Mouse (Mus musculus) intestine, postnatal 0 days (tissue): ENCODE measurements around the gene Frmd4a. TPM values are rescaled to one million over a fixed set of nuclear protein-coding genes. Genes with fewer than 3 reads are reported as not detected.

Source experiments
- ATAC-seq: fragments of 200-750 bp; cut with Nextera tagmentation; 2 replicates; pipeline ENCODE4 v1.8.0; 2017; ENCODE audit warnings: mild to moderate bottlenecking, moderate TSS enrichment, moderate library complexity
- H3K27ac ChIP-seq: fragments of 300-500 bp; sonication (generic); 2 replicates; pipeline ENCODE4 v1.5.1; 2014; ENCODE audit warnings: mild to moderate bottlenecking, low read depth, low read length, moderate library complexity
- H3K27me3 ChIP-seq: fragments of 300-500 bp; sonication (generic); replicated peaks from 2 replicates; pipeline ENCODE4 v1.6.1; 2014; ENCODE audit warnings: low read length, mixed read lengths; ENCODE audit not compliant: control insufficient read depth, insufficient read depth
- H3K36me3 ChIP-seq: fragments of 300-500 bp; sonication (generic); 2 replicates; pipeline ENCODE4 v1.6.1; 2014; ENCODE audit warnings: mild to moderate bottlenecking, moderate library complexity; ENCODE audit not compliant: control insufficient read depth, insufficient read depth
- H3K4me1 ChIP-seq: fragments of 300-500 bp; sonication (generic); replicated peaks from 2 replicates; pipeline ENCODE4 v1.6.1; 2014; ENCODE audit warnings: antibody characterized with exemption, low read length, mixed read lengths; ENCODE audit not compliant: control insufficient read depth, insufficient read depth
- H3K4me2 ChIP-seq: fragments of 300-500 bp; sonication (generic); replicated peaks from 2 replicates; pipeline ENCODE4 v1.6.1; 2014; ENCODE audit warnings: low read depth, mild to moderate bottlenecking, moderate library complexity
- H3K4me3 ChIP-seq: fragments of 300-500 bp; sonication (generic); 2 replicates; pipeline ENCODE4 v1.5.1; 2014; ENCODE audit warnings: low read depth, low read length
- H3K9ac ChIP-seq: fragments of 300-500 bp; sonication (generic); 2 replicates; pipeline ENCODE4 v1.6.1; 2014; ENCODE audit warnings: mild to moderate bottlenecking, low read depth, low read length
- H3K9me3 ChIP-seq: fragments of 300-500 bp; sonication (generic); 2 replicates; pipeline ENCODE4 v1.6.1; 2016; ENCODE audit warnings: mixed run types; ENCODE audit not compliant: control insufficient read depth
- CTCF ChIP-seq: sonication (generic); IDR thresholded peaks from 2 replicates; pipeline ENCODE4 v1.5.1; 2016; ENCODE audit warnings: low read depth, mild to moderate bottlenecking, control low read depth, antibody characterized with exemption, moderate library complexity
- WGBS: fragments of 180-500 bp; shearing (Covaris S2); extraction: QIAGEN DNeasy Blood & Tissue Kit; methylation state at CpG from one replicate; pipeline ENCODE4 v1.1.7; 2014; 5-methylcytosine and 5-hydroxymethylcytosine counted together
- polyA plus RNA-seq: library from polyadenylated mRNA; unstranded; fragments of >200 nt; fragmentation: Nextera tagmentation; extraction: Ambion mirVana; gene quantifications from 2 replicates; pipeline ENCODE4 v1.2.1, GENCODE M21; 2015

The Frmd4a gene
- polyA plus RNA-seq, 1 experiment from 2014 or later = 4.5 TPM

DNA sequence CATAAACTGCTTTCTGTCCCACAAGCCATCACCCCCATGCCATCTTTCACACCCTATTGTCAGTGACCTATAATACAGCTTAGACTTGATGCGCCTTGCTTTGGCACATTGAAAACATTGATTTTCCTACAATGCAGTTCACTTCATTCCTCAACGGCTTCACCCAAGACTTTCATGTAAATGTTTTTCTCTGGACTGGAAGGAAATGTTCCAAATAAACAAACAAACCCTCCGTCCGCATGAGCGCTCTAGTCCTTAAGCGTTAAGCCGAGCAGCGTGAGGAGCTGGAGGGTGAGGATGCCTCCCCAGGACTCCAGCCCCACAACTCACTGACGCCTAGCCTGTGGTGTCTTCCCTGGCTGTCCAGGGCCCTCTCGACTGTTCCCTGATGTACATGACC is 279.4 kb downstream of the Frmd4a start:
- 72% methylated on average over 10 of the region's 10 CpGs for WGBS
- no peak for TF ChIP-seq CTCF
- ATAC-seq = no peak
- no peaks in the 10 kb centered on the region for H3K36me3 ChIP-seq
- no peaks in the 10 kb centered on the region for H3K4me1 ChIP-seq
- H3K9me3 ChIP-seq = no peaks in the 10 kb centered on the region
- H3K27me3 ChIP-seq = no peaks in the 10 kb centered on the region
- no peak overlapping the region for H3K9ac ChIP-seq
- H3K27ac ChIP-seq = no peak overlapping the region
- no peak overlapping the region for H3K4me2 ChIP-seq
- no peak overlapping the region for H3K4me3 ChIP-seq

DNA sequence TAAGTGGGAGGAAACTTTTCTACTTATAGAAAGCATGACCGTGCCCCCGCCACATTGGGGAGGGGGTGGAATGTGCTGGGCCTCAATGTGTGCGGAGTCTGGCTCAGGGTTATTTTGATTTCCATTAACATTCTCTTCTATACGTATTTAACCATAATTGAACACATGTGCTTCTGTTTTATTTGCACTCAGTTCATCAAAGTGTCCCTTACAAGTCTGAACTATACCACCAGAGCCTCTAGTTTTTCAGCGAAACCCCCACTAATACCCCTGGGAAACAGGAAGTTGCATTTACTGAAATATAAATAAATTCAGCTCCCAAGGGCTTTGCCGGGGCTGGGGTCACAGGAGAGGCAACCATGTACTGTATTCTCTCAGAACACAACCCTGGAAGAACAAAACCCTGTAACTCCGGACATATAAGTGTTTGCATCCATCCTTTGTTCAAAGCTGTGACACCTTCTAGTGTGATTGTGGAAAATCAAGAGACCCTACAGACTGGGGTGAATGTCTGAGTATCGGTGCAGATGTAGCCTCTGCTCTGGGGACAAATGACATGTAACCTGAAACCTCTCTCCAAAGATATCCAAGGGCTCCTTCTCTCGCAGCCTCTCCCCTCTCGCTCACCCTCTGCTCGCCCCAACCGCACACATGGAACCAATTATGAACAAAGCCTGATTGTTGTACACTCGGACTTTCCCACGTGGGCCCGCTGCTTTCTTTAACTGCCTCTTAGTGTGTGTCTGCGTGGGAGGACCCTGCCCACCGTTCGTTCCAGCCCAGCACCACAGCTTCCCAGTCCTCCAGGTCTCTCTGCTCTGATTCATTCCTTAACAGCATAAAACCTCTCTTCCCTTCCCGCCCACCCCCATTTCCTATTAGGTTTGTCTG is 281.1 kb downstream of the Frmd4a start:
- Histone ChIP-seq H3K4me3 (no peak overlapping the region), H3K9ac (no peak overlapping the region)
- 15% methylated on average over 19 of the region's 19 CpGs for WGBS

DNA sequence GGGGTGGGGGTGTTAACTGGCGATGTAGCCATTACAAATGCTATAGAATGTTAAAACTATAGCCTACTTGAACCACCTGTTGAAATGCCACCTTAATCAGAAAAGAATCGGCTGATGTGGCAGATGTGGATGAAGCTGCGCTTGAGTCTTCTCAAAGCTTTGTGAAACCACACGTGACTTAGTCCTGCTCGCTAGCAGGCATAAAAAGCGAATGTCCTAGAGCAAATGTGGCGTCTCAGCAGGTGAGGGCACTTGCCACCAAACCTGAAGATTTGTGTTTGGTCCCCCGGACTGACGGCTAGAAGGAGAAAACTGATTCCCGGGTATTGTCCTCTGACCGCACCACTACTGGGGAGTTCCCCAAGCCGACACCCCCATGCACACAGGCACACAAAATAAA is 282.1 kb downstream of the Frmd4a start:
- Histone ChIP-seq H3K36me3 (no peaks in the 10 kb centered on the region), H3K9ac (no peak overlapping the region), H3K4me2 (0 out of 2 replicates have a peak overlapping the region, but pooled peaks have one; percentile 43), H3K9me3 (no peaks in the 10 kb centered on the region), H3K27me3 (no peaks in the 10 kb centered on the region), H3K4me1 (no peaks in the 10 kb centered on the region), H3K27ac (no peak overlapping the region), H3K4me3 (no peak overlapping the region)
- WGBS = 71% methylated on average over 12 of the region's 12 CpGs
- ATAC-seq = no peak
- TF ChIP-seq CTCF = no peak

More for the DNA sequence above, 281.1 kb downstream of the Frmd4a start:
- no peak for TF ChIP-seq CTCF
- no peak for ATAC-seq
- Histone ChIP-seq H3K4me2 (peak overlapping the region; percentile 43), H3K9me3 (no peaks in the 10 kb centered on the region), H3K36me3 (no peaks in the 10 kb centered on the region), H3K4me1 (no peaks in the 10 kb centered on the region), H3K27me3 (no peaks in the 10 kb centered on the region), H3K27ac (peak overlapping the region; percentile 31; the same call in 1 of the 2 replicates)

DNA sequence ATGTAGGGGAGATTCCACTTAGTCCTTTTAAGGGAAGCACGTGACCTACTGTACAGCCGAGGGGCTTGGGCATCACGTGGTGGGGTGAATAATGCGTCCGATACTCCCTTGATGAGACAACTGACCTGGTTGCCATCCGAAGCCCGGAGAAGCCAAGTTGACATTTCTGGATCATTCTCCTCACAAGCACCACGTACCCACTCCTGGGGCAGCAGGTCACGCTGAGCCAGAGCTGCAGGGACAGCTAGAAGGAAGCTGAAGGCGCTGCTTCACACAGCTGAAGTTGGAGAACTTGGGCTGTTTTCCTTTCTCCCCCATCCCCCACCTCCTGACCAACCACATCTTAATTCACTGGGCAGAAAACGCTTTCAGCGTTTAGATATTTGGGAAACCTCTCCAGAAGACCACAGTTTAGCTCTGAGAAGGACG is 282.9 kb downstream of the Frmd4a start:
- 41% methylated on average over 13 of the region's 13 CpGs for WGBS
- Histone ChIP-seq H3K9ac (no peak overlapping the region), H3K36me3 (no peaks in the 10 kb centered on the region)

DNA sequence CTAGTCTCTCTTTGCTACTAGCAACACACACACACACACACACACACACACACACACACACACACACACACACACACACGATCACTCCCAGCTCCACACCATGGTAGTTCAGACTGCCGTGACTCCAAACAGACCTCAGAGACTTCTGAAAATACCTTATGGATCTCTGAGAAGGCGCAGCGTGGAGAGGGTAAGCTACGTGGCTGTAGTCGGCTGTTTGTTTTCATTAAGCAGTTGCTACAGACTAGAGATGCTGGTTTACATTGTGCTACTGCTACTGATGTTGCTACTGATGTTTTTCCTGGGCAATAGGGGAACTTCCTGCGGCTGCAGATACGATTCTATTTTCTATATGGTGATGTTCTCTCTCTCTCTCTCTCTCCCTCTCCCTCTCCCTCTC is 283.3 kb downstream of the Frmd4a start:
- Histone ChIP-seq H3K36me3 (no peaks in the 10 kb centered on the region), H3K9me3 (no peaks in the 10 kb centered on the region), H3K27me3 (no peaks in the 10 kb centered on the region), H3K4me1 (no peaks in the 10 kb centered on the region), H3K4me3 (peak overlapping the region; percentile 30), H3K4me2 (peak overlapping the region; percentile 56), H3K27ac (no peak overlapping the region), H3K9ac (no peak overlapping the region)
- ATAC-seq = no peak
- no peak for TF ChIP-seq CTCF
- WGBS = 21% methylated on average over 8 of the region's 8 CpGs

More for the DNA sequence above, 282.9 kb downstream of the Frmd4a start:
- Histone ChIP-seq H3K4me3 (peak overlapping the region; percentile 30), H3K4me2 (peak overlapping the region; percentile 56), H3K9me3 (no peaks in the 10 kb centered on the region), H3K27me3 (no peaks in the 10 kb centered on the region), H3K27ac (0 out of 2 replicates have a peak overlapping the region, but pooled peaks have one; percentile 21), H3K4me1 (no peaks in the 10 kb centered on the region)
- no peak for ATAC-seq
- TF ChIP-seq CTCF = no peak

DNA sequence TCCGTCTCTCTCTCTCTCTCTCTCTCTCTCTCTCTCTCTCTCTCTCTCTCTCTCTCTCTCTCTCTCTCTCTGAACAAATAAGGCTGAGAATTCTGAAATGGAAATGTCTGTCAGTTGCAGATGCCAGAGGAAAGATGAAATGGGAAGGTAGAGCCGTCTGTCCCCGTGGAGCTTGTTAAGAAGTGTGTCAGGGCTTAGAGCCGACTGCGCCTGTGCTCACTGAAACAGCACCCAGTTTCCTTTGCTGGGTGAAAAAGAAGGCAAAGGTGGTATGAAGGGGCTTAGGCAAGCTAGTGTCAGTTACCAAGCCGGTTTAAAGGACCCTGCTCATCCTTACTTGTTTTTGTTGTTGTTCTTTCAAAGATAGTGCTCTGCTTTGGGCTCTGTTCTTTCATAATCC is 283.7 kb downstream of the Frmd4a start:
- Histone ChIP-seq H3K4me2 (peak overlapping the region; percentile 56), H3K36me3 (no peaks in the 10 kb centered on the region), H3K27ac (peak overlapping the region; percentile 50), H3K4me1 (no peaks in the 10 kb centered on the region), H3K27me3 (no peaks in the 10 kb centered on the region), H3K4me3 (peak overlapping the region; percentile 30), H3K9me3 (no peaks in the 10 kb centered on the region), H3K9ac (peak overlapping the region; percentile 31; the same call in 1 of the 2 replicates)
- WGBS = 29% methylated on average over 5 of the region's 6 CpGs
- no peak for TF ChIP-seq CTCF
- ATAC-seq = no peak
